Mouse (Mus musculus): ENCODE measurements at regions not wholly inside any gene's neighbourhood (a gene's known extent, or its start where the extent isn't known, plus 50 kb on each side); places are given as distances from the start of the nearest gene placed in this dataset.
"Not testable (repeated sequence)": the region's sequence is repeated elsewhere in the genome, so short reads cannot be mapped to it uniquely, and the experiment has no call there.

GRCm38 (mm10) chr12:45590191-45590590 is 515.7 kb upstream of the Stxbp6 start:
- no peak for DNase-seq

GRCm38 (mm10) chr12:45585763-45586162 is 511.3 kb upstream of the Stxbp6 start:
- DNase-seq: no peak

DNA sequence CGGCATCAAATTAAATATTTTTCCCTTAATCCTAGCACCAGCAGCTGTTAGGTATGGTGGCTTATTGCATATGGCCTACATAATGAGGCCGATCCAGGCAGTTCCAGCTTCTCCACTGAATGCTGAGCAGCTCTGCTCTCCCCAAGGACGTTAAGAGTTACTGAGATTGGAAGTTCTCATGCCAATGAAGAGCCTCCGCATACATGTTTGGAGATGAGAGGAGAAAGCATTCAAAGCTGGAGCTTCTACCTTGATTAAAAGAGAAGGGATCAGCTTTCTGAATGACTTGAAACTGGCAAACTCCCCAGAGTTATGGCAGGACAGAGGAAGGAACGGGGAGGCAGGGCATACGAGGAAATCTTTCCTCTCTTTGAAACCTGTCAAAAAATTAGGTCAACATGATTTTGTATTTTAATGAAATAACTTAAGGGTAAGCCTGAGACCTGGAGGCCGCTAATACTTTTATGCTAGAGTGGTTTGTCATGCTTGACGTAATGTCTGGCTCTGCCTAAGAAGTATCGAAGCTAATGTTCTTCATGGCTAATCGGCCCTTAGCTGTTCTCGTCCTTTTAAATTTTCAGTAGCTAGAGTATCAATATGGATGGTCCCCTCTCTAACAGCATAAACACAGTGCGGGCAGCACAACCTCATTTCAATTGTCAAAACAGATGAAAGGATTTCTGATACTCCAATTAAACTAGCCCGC is 489.0 kb upstream of the Stxbp6 start:
- DNase-seq: no peak

DNA sequence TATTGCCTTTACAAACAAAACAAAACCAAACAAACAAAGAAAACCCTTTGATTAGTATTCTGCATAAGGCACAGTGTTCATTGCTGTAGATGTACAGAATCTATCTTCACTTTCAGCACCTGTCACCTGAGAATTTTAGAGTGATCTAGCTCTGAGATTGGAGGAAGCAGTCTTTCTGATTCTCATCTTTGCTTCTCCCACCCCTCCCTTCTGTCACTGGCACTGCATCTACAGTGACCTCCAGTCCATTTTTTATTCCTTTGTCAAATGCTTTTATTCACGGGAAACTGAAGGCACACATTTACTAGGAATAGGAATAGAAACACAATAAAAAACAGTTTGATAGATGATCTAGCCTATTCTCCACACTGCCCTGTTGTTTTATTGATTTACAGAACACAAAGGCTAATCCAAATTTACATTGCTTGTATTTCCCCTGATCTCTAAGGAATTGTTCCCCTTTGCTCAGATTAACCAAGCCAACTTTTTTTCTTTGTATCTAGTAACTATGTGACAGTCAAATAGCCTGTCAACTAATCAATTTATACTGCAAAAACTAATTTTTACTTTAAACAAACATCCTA is 488.2 kb upstream of the Stxbp6 start:
- DNase-seq: no peak

DNA sequence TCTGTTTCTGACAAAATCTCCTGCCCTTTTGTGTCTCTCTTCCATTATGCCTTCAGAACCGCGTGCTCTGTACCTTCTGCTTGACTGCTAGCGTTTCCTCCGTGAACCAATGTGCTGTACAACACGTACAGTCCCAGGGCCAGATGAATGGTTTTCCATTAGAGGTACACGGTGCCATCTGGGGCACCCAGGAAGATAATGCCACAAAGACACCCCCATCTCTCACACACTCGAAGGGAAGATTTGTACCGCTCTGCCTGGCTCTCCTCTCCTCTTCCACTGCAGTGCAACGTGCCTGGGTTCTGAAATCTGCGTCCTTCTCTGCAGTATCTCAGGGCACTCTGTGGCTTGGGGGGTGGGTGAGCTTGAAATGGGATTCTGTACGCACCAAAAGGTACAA is 487.4 kb upstream of the Stxbp6 start:
- DNase-seq: no peak

GRCm38 (mm10) chr12:45561362-45561761 is 486.9 kb upstream of the Stxbp6 start:
- DNase-seq: no peak

- DNase-seq: not testable (repeated sequence)
These were observed 475.4 kb upstream of the Stxbp6 start for GRCm38 (mm10) chr12:45549906-45550305.

GRCm38 (mm10) chr12:45519554-45519953 is 445.0 kb upstream of the Stxbp6 start:
- no peak for DNase-seq

- DNase-seq: no peak
These were observed 439.9 kb upstream of the Stxbp6 start for GRCm38 (mm10) chr12:45514459-45514858.

GRCm38 (mm10) chr12:45507400-45507982 is 433.0 kb upstream of the Stxbp6 start:
- no peak for DNase-seq

DNA sequence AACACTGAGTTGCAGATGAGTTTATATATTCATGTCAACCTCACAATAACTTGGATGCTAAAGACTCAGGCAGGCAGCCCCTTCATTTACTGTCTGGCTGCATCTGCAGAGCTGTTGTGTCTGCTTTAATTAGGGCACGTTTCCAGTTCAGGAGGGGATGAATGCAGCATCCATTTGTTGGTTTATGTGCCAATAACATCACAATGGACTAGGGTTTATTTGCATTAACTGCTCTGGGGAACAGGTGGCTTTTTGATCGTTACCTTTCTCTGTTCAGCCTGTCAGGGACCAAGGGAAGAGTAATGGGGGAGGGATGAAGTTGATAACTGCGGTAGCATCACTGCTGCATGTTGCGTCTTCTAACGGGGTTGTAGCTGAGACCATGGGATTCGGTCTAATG is 425.3 kb upstream of the Stxbp6 start:
- DNase-seq: no peak

DNA sequence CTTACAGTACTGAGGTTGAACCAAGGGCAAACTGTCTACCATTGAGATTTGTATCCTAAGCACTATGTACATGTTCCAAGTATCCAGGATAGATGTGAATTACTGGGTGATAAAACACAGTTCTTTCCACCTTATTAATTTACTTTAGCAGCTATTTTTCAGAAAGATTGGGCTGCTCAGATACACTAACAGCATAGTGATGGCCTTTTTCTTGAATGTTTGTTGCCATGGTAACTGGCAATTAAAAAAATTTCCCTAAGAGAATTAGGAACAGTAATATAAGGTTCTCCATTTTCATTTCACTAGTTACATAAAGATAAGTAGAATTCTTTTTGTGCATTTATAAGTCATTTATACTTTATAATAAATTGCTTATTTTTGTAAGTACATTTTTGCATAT is 423.7 kb upstream of the Stxbp6 start:
- no peak for DNase-seq

DNA sequence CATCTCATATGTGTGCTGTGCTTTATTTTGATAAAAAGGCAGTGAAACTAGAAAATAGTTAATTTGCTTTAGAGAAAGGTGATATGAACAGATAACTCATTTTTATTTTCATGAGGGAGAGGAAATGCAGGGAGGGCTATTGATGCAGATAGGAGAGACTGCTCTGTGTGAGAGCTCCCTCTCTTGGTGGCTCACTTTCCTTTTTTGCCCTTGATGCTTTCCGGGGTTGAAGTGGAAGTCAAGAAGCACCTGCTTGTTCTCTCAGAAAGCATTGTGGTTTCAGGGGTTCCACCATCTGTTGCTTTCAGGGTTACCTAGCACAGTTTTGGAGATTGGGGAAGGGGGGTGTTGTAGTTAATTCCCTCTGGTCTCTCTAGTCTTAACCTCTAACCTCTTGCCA is 414.5 kb upstream of the Stxbp6 start:
- no peak for DNase-seq

DNA sequence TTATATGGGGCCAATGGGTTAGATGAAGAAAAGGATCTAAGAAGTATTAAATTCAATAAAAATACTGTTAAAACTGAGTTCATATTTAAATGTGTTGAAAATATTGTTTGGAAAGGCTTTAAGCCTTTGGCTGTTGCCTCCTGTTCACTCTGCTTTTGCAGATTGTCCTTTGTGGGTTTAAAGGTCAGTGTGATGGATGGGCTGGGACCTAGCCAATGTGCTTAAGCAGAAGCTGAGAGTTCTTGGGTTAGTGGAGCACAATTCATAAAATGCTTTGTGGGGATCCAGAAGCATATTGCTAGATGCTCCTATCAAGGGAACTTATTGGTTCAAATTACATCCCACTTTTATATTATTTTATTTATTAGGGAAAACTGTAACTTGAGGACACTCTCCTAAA is 402.4 kb upstream of the Stxbp6 start:
- no peak for DNase-seq

DNA sequence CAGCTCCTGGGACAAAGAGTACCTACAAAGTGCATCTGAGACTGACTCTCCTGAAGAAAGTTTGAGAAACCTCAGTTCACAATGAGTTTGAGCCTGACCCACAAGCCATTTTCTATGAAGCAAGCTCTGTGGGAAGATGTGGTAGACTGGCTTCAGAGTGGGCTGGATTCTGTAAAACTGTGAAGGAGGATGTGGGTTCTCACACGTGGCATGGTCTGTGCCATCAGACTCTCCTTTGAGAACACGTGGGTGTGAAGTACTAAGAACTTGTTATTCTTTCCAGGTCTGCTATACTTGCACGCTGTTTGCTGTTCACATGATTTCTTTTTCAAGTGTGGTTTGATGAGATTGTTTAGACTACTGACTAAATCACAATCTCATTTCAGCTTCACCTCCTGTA is 393.6 kb upstream of the Stxbp6 start:
- no peak for DNase-seq

GRCm38 (mm10) chr12:45467058-45467457 is 392.5 kb upstream of the Stxbp6 start:
- no peak for DNase-seq

DNA sequence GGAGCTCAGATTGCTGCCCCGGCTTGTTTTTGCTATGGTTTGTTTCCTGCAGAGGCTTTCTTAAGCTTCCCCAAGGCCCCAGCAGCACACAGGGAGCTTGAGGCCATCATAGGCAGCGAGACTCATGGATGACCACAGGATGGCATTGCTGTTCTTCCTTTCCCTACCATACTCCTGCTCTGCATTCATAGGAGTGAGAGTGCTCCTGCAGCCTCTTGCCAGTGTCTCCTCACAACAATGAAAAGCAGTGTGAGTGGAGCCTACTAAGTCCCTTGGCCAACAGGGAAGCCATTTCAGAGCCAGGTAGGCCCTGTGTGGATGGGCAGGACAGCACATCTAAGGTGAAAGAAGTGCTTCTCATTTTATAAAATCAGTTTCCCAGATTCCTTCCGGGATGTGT is 391.6 kb upstream of the Stxbp6 start:
- DNase-seq: peak; percentile 30

DNA sequence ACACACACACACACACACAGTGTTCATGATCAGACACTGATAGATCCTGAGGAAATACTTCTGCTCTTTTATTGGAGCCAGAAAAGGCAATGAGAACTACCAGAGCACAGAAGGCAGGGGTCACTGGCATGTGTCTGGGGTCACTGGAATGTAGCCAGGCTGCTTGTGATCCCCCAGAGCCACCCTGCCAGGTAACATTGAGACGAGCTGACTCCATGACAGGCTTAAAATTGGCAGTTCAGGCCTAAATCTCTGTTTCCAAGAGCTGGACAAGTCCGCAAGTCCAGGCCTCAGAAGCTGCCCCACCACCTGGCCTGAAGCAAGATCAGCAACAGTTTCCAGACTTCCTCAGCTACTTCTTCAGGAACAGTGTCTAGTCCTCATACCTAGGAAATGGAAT is 390.4 kb upstream of the Stxbp6 start:
- DNase-seq: no peak

DNA sequence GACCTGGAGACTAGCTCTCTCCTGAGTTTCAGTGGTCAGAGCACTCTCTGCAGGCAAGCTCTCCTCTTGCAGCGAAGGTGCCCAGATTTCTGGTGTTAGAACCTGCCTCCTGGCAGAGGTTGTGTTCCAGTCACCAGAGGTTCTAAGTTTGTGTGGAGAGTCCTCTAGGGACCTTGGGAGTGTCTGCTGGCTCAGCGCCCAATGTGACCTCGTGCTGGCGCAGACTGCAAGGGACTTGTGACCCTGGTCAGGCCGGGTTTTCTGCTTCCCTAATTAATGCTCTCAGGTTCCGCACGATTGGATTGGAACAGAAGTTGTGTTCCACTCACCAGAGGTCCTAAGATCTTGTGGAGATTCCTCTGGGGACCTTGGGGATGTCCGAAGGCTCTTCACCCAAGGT is 384.2 kb upstream of the Stxbp6 start:
- not testable (repeated sequence) for DNase-seq

GRCm38 (mm10) chr12:45443512-45444190 is 369.1 kb upstream of the Stxbp6 start:
- DNase-seq: peak; percentile 7

GRCm38 (mm10) chr12:45442474-45442873 is 368.0 kb upstream of the Stxbp6 start:
- DNase-seq: no peak

GRCm38 (mm10) chr12:45439745-45440144 is 365.2 kb upstream of the Stxbp6 start:
- no peak for DNase-seq

GRCm38 (mm10) chr12:45437271-45437670 is 362.8 kb upstream of the Stxbp6 start:
- DNase-seq: no peak

DNA sequence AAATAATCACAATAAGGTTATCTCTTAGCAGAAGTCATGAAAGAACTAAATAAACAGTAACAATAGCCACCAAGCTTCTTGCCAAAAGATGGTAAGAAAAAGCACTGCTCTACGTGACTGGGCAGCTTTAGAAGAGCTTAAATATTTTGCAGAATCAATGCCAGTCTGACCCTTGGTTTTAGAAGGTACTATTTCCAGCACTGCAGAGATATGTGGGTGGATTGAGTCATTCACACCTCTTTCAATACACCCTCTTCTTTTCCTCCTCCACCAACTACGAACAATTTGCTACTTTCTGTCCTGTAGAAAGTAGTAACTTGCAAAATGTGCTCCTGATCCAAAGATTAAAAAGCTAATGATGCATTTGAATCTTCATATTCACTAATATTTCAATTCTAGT is 324.9 kb upstream of the Stxbp6 start:
- no peak for DNase-seq
